Mouse (Mus musculus): Measurements from ENCODE around the gene Actr1b.

Gene Actr1b

DNA sequence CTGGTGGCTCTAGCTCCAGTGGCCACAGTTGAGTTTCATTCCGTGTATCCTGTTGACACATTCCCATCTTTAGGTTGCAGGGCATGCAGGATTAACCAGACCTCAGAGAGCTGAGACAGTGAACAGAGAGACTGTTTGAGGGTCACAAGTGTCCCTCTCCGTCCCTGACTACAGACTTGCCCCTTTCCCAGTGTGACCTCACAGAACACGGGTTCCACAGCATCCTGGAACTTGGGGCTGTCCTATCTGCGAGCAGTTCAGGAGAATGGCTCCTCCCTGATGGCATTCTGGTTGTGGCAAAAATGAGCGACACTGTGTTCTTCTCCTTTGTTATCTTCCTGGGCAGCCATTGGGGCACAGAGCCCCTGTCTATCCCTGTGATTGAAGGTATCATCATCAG, at the start of gene Actr1b:
Actr1b (minus strand) TSS at position 112 of the 400 bp plus-strand sequence.
- no peak for DNase-seq (ENCODE audit: extremely low read depth, insufficient read length, low spot score)

DNA sequence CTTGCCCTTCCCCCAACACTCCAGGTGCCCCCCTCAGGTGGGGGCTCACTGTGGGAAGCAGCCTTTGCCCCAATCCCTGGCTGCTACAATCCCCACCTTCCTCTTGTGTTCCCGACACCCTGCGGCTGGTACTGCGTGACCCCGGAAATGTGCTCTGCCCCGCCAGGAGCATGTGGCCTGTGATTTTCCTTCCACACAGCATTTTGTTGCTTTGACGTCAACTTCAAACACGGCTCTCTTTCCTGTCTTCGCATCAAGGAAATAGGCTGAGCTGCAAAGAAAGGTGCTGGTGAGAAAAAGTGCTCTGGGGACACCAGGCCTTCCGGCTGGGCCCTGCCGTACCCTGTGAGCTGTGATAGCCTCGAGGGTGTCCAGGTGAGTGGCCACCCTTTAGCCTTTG, 47.3 kb upstream of the Actr1b start, which contains the start of gene Zap70:
Zap70 (plus strand) TSS at position 231 of the 400 bp plus-strand sequence.
- DNase-seq (ENCODE audit: extremely low read depth, insufficient read length, low spot score), result no peak

DNA sequence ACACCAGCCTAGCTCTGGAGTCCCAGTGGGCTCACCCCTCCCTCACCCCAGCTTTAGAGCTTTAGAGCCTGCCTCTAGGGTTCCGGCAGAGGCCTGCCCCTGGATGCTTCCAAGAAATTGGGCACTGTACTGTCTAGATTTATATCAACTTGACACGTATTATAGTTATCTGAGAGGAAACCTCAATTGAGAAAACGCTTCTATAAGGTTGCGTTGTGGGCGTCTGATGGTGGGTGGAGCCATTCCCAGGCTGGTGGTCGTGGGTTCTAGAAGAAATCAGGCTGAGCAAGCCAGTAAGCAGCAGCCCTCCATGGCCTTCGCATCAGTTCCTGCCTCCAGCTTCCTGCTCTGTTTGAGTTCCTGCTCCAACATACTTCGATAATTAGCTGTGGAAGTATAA, 46.8 kb upstream of the Actr1b start:
- DNase-seq (ENCODE audit: extremely low read depth, insufficient read length, low spot score), result no peak

DNA sequence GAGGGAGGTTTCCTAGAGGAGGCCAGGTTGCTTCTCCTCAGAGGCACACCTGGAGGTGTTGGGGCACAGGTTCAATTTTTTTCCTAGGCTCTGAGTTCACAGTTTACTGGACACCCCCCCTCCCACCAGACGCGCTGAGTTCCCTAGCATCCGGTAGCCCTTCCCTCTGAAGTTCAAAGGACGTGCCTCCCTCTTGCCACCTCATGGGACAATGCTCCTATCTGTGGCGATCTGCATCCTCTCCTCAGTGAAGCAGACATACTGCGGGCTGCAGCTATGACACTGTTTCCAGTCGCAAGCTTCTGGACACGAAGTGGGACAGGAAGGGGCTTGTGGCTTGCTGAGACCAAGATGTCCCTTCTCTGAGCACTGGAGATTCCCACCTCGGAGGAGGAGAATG, 46.2 kb upstream of the Actr1b start:
- no peak for DNase-seq (ENCODE audit: extremely low read depth, insufficient read length, low spot score)

DNA sequence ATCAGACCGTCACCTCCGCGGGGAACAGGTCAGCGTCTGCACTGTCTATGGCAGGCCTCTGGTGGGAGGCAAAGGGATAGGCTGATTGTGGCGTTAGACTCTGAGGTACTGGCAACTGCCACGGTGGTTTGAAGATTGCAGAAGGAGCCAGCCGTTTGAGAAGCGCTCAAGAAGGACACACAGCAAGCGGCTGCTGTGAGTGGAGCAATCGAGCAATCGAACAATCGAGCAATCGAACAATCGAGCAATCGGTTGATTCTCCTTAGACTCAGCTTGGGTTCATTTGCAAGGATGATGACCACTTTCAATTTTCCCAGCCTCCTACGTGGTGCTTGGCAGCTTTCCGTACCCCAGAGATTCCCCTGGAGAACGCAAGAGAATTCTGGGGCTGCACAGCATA, 44.9 kb upstream of the Actr1b start:
- no peak for DNase-seq (ENCODE audit: extremely low read depth, insufficient read length, low spot score)

DNA sequence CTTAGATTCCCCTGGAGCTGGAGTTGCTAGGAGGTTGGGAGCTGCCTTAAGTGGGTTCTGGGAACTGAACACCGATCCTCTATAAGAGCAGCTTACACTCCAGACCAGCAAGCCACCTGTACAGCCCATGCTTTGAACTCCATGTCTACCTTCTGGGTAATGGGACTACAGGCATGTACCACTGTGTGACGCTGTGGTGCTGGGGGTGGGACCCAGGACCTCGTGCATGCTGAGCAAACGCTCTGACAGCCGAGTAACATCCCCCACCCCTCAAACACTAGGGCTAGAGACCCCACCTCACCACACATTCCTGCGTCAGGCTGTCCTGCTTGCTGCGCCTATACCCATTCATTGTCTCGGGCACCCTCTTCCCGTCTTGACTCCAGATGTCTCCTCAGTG, 44.3 kb upstream of the Actr1b start:
- no peak for DNase-seq (ENCODE audit: extremely low read depth, insufficient read length, low spot score)

DNA sequence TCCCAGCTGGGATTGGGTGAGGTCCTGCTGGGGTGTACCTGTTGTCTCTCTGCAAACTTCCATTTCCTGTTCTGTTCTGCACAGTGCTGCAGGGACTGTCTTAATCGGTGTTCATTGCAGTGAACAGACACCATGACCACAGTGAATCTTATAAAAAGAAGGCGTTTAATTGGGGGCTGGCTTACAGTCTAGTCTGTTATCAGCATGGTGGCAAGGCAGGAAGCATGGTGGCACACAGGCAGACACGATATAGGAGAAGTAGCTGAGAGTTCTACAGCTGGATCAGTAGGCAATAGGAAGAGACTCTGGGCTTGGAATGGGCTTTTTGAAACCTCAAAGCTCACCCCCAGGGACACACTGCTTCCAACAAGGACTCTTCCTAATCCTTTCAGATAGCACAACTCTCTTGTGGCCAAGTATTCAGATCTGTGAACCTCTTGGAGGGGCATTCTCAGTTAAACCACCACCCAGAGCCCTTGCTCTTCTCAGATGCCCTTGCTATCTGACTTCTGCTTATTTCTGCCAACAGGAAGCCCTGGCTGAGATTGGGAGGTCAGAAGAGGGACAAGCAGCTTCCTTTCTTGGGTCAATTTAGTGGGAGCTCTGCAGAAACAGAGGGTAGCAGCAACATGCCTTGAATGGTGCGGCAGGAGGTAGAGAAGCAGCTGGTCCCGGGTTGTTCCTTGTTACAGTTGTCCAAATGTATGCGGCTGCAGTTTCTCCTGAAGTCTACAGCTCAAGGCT, 39.9 kb upstream of the Actr1b start:
- no peak for DNase-seq (ENCODE audit: extremely low read depth, insufficient read length, low spot score)

DNA sequence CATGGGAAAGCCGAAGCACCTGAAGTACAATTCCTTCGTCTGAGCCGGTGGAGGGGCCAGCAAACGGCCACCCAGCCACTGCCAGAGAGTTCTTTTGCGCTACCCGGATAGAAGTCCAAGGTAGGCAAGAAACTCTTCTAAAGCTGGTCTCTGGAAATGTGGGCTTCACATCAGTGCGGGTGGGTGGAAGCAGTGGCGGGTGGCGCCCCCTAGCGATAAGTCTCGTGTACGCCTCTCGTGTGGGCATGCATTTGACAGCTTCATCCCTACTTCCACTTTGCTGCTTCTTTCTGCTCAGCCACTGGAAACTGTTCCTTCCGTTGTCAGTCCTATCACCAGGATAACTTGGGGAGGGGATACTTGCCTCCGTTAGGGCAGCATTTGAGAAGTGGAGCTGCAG, 32.2 kb upstream of the Actr1b start:
- peak; percentile 27 for DNase-seq (ENCODE audit: extremely low read depth, insufficient read length, low spot score)

DNA sequence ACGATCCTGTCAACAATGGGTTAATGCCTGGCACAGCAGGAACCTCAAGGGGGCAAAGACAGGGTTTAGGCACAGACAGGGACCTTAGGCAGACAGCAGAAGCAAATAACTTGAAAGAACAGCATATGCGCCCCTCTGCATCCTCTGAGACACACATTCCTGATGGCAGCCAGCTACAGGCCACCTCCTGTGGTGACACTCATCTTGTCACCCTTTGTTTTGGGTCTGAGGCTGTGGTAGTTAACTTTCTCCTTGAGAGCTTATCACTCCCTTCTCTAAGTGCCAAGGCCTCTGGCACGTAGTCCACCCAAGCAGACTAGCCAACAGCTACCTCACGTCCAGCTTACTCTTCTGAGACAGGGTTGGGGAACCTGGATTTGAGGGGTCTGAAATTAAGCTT, 31.4 kb upstream of the Actr1b start:
- DNase-seq (ENCODE audit: extremely low read depth, insufficient read length, low spot score), result no peak

DNA sequence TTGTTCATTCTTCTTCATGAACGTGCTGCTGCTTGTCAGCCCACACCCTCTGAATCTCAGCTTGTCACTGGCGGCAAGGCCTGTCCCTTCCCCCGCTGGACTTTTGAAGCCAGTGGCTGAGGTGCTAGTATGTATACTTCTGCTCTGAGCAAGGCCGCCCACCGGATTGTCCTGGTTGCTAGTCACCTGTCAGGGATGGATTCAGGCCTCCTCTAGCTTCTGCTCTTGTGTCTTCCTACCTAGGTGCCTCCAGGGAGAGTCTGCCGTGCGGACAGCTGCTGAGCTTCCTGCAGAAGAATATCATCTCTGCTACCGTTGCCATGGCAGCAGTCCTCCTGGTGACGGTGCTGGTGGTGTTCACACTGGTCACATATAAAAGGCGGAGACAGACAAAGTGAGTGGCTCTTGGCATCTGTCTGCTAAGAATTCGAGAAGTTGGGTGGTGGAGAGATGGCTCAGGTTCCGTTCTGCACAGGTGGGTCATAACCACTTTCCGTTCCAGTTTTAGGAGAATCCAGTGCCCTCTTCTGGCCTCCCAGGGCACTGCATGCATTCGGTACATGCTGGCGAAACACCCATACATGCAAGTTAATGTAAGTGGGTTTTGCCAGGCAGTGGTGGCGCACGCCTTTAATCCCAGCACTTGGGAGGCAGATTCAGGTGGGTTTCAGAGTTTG, 30.2 kb upstream of the Actr1b start:
- DNase-seq (ENCODE audit: extremely low read depth, insufficient read length, low spot score), result no peak

DNA sequence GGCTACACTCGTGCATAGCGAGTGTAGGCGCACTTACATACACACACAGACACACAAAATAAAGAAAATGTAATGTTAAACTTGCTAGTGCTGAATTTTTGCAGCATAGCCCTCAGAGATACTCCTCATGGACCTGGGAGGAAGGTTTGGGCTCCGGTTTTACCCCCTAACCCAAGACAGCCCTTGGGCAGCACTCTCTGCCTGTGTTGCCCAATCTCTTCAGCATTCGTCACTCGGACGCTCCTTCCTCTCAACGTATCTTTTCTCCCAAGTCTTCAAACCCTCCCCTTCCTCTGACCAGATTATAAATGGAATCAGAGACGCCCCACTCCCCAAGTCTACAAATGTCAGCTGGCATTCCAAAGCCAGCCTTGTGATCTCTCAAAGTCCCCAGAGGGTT, 28.8 kb upstream of the Actr1b start:
- no peak for DNase-seq (ENCODE audit: extremely low read depth, insufficient read length, low spot score)

DNA sequence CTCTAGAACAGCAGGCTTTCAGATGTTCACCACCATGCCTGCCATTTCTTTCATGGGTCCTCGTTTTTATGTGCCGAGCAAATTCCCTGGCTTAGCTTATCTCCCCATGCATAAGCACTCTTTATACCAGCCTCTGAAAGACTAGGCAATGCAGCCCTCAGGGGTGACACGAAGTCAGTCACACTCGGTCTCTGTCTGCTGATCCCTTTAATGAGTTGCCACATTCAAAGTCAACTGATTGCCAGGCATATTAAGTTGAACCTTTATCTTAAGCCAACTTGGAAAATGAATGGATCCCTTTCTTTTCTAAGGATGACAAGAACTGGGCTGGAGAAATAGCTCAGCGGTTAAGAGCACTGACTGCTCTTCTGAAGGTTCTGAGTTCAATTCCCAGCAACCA, 25.0 kb upstream of the Actr1b start:
- DNase-seq (ENCODE audit: extremely low read depth, insufficient read length, low spot score), result no peak

DNA sequence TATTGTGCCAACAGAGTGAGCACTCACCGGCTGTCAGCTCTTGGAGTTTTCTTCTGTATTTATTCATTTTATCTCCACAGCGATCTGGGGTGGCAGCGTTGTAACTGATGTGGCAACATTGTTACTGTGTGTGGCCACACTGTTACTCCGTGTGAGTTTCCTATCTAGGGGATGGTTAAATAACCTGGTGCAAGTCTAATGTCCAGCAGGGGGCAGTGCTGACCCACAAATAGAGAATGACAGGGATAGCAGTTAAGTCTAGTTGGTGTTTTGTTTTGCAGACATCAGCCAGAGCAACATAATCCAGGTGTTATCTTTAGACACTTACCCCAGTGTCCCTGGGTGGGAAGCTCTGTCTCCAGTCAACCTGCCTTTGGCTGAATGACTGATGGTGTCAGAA, 23.1 kb upstream of the Actr1b start:
- no peak for DNase-seq (ENCODE audit: extremely low read depth, insufficient read length, low spot score)

DNA sequence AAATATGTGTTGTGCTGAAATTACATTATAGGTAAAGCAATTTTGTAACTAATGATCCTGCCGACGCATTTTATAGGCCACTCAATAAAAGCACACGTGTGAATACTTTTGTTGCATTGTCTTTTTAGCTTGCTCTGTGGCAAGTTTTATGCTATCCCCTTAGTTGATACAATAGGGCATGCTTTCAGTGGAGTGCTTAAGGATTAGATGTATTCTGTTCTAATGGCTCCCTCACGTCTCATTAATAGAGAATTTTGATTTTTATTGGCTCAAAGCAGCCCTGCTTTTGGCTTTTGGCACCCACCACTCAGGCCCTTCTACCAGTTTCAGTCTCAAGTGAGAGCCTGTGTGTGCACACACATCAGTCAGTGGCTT, 9.8 kb upstream of the Actr1b start:
- no peak for DNase-seq (ENCODE audit: extremely low read depth, insufficient read length, low spot score)

DNA sequence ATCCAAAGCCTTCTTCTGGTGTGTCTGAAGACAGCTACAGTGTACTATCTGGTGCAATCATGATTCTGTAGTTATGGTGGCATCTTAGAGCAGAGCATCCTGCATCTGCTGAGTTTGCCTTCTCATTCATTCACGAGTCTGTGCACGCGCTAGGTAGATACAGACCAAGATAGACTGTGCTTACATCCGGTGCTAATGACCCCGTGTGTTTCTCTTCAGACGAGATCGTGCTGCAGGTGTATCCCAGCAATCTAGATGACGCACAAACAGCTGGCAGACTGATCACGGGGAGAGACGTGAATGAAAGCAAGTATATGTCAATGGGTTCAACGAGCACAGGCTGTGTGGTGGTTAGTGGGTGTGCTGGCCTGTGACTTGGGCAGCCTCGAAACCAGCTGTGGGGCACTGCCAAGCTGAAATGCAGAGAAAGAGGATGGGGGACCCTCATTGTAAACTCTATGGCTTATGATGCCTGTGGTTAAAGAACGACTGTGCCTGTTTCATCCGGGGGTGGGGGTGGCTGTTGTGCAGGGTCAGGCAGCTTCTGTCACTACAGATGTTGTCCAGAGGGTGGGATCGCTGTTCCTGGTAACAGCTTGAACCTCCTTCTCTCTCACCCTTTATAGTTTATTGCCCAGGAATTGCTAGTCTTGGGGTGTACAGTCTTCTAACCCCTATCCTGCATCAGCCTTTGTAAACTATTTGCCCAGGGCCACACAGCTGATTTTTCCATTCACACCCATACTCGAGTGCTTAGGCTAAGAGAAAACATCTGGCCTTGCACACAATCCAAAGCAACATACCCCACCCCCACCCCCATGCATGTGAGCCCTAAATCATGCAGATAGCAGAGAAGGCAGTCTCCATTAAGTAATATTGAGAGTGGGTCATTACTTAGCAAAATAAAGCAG, 9.2 kb upstream of the Actr1b start:
- DNase-seq (ENCODE audit: extremely low read depth, insufficient read length, low spot score), result no peak

DNA sequence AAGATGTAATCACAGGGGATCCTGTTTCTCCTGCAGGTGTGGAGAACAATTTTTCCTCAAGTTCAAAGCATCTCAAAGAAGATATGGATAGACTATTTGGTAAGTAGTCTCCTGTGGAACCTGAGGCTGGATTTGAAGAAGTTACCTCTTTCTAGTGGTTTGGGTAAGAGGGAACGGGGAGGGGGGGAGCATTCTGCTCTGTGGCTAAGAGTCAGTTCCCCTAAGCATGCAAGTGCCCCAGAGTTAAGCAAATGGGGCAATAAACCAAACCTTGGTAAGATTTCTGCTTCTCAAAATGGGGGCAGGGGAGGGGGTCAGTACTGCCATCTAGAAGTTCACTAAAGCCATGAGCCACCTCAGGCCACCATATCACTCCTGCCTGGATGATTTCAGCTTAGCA, 4.6 kb upstream of the Actr1b start:
- DNase-seq (ENCODE audit: extremely low read depth, insufficient read length, low spot score), result no peak

DNA sequence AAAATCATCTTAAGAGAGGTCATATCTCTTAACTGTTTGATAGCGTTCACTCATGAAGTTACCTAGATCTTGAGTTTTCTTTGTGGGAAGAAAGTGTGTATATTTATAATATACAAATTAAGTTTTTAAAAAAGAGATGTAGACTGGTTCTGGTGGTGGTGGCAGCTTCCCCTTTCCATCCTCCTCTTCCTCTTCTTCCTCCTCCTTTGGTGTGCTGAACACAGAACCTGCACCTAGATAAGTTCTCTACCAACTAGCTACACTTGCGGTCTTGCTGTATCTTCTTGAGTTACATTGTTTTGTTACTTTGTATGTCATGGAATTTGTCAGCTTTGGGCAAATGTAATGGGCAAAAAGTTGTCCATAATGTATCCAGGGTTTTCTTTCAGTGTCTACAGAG, 3.1 kb downstream of the Actr1b start:
- DNase-seq (ENCODE audit: extremely low read depth, insufficient read length, low spot score), result no peak

DNA sequence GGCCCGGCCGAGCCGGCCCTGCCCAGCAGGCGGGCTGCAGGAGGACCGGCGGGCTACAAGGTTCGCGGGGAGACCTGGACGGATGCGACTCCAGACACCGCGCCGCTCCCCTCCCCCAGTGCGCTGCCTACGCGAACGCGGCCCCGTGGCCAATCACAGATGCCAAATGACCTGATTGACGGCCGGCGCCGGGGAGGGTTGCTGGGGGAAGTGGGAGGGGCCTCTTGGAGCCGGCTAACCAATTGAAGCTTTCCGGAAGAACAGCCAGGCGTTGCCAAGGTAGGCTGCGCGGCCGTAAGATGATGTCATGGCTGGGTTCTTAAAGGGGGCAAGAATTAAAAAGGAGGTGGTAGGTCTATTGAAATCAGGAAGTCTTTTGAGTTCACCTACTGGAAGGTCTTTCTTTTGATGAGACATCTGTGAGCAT, 4.4 kb downstream of the Actr1b start, which contains the start of gene 4933424G06Rik:
4933424G06Rik (plus strand) TSS at position 296 of the 427 bp plus-strand sequence.
- DNase-seq (ENCODE audit: extremely low read depth, insufficient read length, low spot score), result peak; percentile 98

DNA sequence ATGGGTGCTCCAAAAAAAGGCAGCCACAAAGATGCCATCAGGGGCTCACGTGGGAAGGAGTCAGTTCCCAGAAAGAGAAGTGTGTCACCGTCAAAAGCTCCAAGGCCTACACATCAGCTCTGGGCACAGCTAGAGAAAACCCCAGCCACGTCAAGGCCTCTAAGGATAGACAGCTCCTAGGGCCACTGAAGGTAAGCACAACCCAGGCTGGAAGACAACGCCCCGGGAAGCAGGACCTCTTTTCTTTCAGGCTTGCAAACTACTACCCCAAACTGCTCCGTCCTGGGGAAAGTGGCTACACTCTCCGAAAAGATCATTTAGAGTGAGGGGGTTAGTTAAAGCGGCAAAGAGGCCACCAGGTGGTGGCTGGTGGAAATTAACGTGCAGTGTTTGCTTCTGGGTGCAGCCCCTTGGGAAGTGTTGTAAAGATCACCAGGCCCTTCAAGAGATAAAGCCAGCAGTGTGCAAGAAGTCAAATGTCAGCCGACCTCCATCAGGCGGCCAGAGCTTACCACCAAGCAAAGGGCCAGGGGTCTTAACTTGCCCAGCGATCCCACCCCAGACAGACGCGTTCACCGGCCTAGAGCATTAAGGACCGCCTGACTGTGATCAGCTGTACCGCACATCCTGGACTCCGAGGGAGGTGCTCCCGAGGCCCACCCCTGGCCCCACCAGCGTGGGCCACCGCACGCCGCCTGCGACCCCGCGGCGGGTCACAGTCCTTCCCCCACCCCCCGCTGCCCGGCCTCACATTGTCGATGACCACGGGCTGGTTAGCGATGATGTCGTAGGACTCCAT, 5.0 kb downstream of the Actr1b start:
- DNase-seq (ENCODE audit: extremely low read depth, insufficient read length, low spot score), result no peak

DNA sequence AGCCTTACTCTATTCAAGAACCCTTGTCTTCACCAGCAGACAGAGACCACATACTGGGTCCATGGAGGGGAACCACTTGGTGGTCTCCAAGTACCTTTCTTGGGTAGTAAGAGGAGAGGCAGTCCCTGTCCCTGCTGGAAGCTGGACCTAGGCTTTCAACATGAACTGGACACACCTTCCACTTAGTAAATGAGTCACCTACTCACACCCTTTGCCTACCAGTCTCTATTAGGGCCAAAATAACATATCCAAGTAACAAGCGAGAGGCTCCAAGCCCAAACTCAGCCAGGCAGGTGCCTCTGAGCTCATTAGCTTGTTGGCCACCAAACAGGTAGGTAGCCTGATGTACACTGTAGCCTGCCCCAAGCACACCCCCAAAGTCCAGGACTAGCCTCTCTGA, 5.6 kb downstream of the Actr1b start:
- no peak for DNase-seq (ENCODE audit: extremely low read depth, insufficient read length, low spot score)
